Mouse (Mus musculus): Measurements from ENCODE around the gene Slc44a5. TPM values are rescaled to one million over a fixed set of nuclear protein-coding genes. Genes with fewer than 3 reads are reported as not detected.
A peak's percentile ranks its signal among the peaks of the same experiment; 100 is the strongest.
"Not testable (repeated sequence)": the region's sequence is repeated elsewhere in the genome, so short reads cannot be mapped to it uniquely, and the experiment has no call there.

Gene Slc44a5
- total RNA-seq, 2 experiments from 2014 or later = 0.78 to 1.4 TPM

DNA sequence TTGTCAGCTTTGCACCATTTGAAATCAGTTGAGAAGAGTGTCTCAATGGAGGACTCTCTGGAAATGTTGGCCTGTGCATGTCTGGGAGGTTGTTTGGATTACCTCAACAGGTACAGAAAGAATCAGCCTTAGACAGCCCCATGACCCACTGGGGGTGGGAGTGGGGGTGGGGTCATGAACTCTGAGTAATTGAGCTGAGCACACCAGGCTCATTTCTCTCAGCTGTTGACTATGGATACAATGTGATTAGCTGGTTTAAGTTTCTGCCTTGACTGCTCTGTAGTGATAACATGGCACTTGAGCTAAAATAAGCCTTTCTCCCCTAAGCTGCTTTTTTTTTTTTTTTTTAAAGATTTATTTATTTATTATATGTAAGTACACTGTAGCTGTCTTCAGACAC is 242.5 kb downstream of the Slc44a5 start:
- no peak for DNase-seq

DNA sequence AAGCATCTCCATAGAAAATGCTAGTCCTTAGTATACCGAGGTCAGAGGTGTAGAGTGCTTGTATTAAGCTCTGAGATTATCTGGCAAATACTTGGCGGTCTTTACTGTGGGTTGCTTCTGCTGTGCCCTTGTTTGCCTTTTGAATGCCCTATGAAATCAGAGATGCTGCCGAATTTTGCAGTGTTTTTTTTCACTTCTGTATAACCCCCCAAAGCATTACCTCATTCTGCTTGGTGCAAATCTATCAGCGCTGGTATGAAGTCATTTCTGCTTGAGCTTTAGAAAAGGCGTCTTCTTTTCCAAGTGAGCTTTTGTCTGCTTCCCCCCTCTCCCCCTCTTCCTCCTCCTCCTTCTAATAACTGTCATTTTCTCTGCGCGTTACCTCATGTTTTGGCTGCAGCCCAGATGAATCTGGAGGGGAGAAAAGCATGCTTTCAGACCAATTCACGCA is 248.9 kb downstream of the Slc44a5 start:
- no peak for DNase-seq

DNA sequence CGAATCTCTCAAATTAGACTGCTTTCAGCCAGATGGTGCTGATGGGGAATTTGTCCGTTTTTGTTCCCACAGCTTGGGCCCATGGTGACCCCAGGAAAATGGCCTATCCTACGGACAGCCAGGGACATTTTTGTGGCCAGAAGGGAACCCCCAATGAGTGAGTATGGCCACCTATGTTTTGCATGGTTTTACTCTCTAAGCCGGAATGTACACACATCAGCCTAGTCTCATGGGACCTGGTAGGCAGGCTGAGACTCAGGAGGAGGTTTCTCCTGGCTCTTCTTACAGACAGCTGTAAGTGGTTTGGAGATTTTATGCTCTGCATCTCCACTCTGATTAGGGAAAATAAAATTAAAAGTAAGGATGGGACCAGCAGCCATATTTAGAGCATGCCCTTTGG is 249.5 kb downstream of the Slc44a5 start:
- no peak for DNase-seq

DNA sequence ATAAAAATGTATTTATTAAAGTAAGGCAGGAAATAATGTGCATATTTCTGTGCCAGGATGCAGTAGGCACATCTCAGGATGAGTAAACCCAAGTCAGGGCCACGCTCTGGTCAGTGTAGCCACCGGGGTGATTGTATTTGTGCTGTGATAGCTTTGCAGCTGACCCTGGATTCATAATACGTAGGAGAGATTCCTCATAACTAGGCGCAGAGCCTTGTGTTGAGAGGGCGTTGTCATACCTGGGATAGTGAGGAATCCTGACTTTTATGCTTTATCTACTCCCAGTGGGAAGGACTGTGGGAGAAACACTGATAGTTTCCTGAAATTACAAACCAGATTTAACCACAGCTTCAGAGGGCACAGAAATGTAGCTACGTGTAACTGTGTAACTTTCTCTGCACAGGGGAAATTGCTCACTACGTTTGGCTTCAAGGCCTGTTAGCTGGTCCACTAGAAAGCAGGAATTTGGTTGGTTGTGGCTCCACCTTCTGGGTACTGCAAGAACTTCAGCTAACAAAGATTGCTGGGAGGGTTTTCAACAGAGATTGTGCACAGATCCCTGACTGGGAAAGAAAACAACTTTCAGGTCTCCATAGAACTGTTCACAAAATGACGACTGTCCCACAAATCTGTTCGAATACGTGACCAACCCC is 253.0 kb downstream of the Slc44a5 start:
- peak; percentile 56 for DNase-seq

DNA sequence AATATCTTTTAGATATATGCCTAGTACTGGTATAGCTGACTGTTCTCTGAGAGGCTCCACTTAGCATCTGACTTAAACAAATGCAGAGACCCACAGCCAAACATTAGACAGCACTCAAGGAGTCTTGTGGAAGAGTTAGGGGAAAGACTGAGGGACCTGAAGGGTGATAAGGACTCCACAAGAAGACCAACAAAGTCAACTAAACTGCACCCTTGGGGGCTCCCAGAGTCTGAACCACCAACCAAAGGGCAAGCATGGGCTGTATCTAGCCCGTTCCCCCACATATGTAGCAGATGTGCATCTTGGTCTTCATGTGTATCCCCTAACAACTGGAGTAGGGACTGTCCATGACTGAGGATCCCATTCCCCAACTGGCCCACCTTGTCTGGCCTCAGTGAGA is 271.7 kb downstream of the Slc44a5 start:
- no peak for DNase-seq

DNA sequence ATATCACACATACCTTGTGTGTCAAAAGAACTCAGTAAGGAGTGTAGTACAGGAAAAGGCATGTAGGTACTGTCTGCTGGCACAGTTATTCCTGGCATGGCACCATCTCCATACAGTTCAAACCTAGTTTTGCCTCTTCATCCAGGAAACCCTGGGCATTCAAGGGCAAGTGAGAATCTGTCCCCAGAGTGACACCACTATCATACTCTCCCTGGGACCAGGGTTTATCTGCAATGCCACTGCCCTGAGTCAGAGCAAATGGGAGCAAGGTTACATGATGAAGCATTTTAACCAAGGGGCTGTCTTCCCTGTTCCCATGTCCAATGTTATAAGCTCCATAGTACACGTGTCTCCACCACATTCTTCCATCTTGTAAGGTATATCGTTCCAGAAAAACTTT is 278.2 kb downstream of the Slc44a5 start:
- no peak for DNase-seq

DNA sequence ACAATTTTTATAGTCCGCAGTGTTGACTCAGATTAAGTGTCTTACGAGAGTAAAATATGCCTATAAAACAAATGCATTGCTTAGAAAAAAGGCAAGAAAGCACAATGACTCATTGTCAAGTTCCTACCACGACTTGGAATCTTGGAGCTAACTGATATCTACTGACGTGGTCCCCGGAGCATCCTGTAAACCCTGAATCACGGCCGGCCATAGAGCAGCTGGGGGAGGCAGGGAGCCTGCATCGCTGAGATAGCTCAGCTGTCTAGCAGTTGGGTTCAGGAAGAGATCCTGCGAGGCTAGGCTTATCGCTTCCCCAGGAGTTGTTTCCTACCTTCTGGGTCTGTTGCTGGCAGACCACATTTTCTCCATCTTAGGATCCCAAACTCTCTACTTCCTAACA is 279.0 kb downstream of the Slc44a5 start:
- DNase-seq = no peak

DNA sequence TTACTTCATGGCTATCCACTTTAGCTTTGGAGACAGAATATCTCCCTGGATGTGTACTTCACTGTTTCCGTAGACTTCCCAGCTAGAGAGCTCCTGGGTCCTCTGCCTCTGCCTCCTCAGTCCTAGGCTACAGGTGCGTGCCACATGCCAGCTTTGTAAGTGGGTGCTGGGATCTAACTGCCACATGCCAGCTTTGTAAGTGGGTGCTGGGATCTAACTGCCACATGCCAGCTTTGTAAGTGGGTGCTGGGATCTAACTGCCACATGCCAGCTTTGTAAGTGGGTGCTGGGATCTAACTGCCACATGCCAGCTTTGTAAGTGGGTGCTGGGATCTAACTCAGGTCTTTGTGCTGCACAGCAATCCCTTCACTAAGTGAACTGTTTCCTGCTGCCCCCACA is 281.0 kb downstream of the Slc44a5 start:
- DNase-seq = not testable (repeated sequence)

DNA sequence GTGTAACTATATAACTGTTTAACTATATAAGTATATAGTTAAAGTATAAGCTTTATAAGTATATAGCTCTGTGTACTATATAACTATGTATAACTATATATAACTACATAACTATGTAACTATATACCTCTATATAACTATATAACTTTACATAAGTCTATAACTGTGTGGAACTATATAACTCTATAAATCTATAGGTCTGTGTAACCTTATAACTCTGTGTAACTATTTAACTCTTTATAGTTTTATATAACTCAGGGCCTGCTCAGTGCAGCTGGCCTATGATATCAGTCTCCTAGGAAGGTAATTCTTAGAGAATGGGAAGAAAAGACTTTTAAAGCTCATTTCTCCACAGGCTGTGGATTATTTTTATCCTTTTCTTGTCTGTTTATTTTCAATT is 284.1 kb downstream of the Slc44a5 start:
- DNase-seq = no peak

DNA sequence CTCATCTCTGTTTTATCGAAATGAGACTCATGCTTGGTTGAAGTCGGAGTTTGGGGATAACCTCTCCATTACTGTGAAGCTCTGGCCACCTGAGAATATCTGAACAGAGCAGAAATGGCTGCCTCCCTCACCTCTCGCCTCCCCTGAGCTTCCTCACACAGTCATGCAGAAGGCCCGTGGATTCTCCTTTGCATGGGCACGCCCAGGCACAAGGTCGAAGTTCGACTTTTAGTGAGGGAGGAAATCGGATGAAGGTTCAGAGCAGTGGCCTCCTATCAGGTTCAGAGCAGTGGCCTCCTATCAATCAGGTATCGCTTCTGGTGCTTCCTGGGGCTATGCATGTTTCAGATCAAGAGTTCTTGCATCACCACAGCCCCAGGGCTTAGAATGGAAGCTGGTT is 295.1 kb downstream of the Slc44a5 start:
- DNase-seq = no peak

DNA sequence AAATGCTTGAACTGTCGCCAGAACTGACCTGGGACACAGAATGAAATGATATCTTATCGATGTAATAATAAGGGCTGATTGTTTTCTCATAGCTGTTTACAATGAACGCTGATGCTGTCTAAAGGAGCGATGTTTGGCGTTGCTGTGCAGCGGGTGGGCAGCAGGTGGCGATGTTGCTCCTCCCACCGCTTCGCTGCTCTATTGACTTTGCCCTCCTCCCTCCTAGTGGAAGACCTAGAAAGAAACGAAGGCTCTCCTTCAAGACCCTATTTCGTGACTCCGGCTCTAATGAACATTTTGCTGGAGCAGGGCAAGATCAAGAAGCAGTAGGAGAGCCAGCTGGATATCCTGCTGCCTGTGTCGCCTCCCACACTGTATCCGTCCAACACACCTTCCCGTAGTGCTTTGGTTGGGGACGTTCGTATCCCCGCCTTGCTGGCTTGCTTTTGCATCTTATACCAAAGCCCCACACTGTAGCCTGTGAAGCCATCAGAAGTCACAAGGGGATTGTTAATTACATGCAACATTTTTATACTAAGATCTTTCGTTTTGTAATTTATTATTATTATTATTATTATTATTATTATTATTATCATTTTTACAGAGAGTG is 296.6 kb downstream of the Slc44a5 start:
- DNase-seq = peak; percentile 81

DNA sequence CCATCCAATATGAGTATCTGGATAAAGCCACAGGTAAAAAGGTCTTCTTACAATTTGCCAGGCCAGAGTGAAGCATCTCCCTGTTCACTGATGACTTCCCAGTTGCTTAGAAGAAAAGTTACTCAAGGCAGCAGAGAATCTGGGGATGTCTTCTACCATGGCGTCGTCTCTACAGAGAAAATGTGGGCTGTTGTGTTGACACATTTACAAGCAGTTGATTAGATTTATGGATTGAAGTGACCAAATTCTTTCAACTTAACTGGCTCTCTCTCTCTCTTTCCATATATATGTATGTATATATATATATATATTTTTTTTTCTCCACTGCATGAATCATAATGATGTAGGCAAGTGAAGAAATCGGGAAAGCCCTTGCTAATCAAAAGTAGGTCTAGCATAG is 301.4 kb downstream of the Slc44a5 start:
- DNase-seq = no peak

DNA sequence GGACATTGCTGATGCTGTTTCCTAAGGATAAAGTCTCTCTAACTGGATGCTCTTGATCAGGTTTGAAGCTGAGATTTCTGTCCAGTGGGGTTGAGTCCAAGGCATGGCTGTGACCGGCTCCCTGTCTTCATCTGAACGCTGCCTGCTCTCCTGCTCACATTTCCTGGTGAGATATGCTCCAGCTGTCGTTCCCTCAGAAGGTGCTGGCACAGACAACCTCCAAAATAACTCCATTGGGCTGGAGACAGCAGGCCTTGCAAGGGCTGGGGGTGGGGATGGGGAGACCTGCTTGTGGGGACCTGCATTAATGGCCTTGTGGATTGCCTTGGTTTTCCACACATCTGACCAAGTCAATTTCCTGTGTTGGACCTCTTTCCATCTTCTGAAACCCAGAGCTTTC is 311.0 kb downstream of the Slc44a5 start:
- no peak for DNase-seq

DNA sequence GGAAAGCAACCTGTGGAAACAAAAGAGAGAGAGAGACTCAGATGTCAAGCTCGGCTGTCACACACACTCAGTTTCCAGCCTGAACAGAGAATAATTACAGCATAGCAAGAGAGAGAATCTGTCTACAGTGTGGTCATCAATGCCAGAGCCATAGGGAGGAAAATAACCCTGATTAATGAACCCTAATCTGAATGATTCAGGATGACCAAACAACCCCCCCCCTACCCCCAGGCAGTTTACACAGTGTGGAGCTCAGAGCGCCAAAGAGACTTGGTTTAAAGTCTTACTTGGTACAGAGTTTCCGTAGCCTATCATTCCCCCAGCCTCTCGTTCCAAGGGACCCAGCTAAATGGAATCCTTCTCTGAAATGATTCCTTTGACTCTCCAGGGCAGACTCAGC is 312.1 kb downstream of the Slc44a5 start:
- no peak for DNase-seq

DNA sequence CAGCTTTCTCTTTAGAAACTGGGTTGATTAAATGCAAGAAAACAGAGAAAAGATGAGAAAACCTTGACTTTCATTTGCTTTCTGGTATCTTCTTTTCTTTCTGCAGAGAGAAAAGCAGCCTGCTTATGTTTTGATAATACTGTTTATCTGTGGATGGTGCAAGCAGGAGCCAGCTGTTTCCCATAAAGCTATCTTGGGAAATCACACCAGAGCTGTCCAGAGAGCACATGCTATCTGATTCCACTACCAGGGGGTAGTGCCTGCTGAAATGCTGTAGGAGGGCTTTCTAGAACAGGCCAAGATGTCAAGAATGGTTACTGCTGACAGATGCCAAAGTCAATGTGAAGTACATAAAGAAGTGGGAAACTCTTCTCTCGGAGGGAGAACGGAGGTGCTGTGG is 314.0 kb downstream of the Slc44a5 start:
- DNase-seq = no peak

DNA sequence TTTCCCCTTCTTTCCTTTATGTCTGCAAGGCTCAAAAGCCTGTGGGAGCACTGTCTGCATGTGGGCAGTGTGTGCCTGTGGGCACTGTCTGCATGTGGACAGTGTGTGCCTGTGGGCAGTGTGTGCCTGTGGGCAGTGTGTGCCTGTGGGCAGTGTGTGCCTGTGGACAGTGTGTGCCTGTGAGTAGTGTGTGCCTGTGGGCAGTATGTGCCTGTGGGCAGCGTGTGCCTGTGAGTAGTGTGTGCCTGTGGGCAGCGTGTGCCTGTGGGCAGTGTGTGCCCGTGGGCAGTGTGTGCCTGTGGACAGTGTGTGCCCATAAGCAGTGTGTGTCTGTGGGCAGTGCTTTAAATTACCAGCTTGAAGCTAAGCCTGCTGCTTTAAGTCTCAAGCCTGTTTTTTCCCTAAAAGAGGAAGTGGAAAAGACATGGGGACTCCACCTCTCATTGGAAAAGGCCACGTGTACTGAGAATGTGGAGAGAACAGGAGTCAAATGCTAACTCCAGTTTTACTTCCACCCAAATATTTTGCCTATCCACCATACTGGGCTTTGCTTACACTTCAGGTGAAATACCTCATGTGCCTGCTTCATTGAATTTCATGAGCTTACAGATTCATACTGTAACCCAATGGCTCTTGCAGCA is 315.3 kb downstream of the Slc44a5 start:
- DNase-seq = no peak

DNA sequence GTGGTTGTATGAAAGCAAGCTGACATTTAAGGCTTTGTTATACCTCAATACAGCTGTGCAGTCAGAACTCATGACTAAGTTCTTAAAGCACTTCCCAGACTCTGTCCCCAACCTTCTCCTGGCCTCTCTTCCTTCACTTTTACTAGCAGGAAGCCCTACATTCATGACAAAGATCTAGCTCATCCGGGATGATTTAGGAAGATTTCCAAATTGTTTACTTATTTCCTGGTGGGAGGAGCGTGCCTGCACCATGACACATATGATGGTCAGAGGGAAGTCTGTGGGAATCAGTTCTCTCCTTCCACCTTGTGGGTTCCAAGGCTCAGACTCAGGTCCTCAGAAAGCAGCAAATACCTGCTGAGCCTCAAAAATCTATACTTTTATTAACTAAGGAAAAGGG is 317.1 kb downstream of the Slc44a5 start:
- no peak for DNase-seq

DNA sequence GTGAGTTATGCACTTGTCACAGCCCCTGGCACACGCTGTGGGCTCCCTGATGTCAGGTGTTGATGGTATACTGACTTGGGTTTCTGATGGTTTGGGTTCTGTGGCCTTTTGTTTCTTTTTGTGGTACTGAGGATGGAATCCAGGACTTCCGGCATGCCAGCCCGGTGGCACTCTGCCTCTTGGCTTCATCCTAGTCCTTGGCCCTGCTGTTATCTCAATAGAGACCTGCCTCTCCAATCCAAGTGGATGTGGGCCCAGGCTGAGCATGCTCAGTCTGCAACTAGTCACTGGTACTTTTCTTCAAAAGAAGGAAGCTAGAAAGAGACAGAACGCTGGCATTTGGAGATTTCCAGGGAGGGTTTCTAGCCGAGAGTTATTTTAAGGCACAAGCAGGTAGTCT is 318.9 kb downstream of the Slc44a5 start:
- no peak for DNase-seq

DNA sequence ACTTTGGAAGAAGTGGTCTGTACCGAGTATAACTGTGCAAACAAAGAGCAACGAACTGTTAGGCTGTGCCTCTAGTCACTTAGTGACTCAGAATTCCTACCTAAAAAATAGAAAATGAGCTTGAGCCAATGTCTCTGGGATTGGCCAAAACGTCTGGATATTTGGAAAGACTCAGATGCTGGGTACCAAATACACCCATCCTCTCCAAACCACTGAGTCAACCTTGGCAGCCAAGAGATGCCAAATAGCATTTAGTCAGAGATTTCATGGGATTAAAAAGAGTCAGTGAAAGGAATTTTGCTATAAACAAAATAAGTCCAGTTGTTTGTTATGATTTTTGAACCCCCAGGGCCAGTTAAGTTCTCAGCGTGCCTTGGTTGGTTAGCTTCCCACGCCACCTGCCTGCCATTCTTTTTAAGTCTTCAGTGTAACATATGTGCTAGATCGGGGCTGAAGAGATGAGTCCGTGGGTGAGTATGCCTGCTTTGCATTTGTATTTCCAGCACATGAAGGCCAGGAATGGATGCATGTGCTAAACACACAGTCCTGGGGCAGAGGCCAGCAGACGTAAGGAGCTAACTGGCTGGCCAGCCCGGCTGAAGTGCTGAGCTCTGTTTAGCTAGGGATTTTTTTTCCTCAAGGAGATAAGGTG is 320.7 kb downstream of the Slc44a5 start:
- no peak for DNase-seq

DNA sequence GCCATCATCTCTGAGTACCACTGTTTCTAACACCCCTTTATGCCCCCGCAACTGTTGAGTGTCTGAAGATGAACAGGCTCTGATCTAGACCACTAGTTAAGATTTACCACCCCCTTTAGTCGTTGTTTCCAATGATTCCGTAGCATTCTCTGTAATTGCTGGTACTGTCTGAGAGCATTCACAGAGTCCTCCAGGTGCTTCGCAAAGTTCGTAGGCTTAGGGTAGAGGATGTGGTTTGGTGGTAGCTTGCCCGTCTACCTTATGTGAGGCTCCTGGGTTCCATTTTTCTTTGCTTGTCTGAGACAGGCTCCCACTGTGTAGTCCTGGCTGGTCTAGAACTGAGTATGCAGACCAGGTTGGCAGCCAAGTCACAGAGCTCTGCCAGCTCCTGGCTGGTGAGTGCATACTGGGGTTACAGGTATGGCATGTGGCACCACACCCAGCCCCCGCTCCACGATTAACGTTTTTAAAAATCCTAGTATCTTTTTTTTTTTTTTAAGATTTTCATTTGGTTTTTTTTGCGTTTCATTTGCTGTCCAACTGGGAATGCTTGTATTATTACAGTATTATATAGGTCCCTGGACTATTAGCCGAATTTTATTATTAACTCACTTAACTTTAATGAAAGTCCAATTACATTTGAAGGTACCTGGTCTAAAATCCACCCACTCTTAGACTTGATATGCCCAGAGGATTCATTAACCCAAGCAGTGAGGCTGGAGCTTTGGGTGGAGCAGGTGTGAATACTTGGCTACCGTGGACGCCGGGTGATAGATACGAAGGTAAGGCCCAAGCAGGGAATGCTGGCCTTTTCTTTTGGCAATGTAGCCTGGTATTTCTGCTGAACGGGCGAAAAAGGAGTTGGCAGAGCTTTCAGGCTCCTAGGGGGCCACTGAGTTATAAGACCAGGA is 321.9 kb downstream of the Slc44a5 start:
- no peak for DNase-seq

DNA sequence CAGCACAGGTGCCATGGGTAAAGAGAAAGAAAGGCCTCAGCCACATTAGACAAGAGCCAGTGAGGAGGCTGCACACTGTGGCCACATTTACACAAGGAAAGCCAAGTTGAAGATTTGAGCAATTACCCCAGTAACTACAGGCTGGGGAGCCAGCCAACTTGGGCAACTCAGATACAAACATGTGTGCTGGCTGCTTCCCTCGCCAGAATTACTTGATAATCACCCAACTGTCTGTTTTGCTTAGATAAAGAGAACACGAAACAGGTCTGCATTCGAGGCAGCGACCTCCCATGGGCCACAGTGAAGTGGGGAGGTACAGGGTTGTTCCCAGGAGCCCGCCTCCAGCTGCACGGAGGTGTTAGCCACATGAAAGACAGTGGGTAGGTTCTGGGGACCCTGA is 324.3 kb downstream of the Slc44a5 start:
- DNase-seq = no peak

DNA sequence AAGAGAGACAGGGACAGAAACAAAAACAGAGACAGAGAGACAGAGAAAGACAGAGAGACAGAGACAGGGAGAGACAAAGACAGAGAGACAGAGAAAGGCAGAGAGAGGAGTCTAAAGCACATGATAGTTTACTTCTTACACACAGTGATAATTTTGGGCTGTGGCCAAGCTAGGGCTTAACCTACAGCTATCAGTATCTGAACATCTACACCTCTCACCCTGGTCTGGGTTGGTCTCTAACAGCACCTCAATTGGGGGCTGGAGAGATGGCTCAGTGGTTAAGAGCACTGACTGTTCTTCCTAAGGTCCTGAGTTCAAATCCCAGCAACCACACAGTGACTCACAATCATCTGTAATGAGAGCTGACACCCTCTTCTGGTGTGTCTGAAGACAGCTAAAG is 325.3 kb downstream of the Slc44a5 start:
- no peak for DNase-seq

Measured in gastrocnemius, postnatal 10 days (tissue).